Comparison of ENCODE assay signal across 8 mouse cellular contexts in genomic region chr2:83723921-83724826, GRCm38 (mm10). TPM values are rescaled to one million over a fixed set of nuclear protein-coding genes. Genes with fewer than 3 reads are reported as not detected.
DNase-seq lines count a peak whose midpoint lies in the region; ATAC-seq and TF ChIP-seq lines count a peak whose summit lies in the region.

Itgav (plus strand) TSS chr2:83724397.

- under 1% methylated on average over 58 of the region's 84 CpGs for WGBS in hindbrain, postnatal 0 days

- H3K27me3 ChIP-seq in hindbrain, postnatal 0 days (ENCODE audit: insufficient read depth, low read length): no peaks in the 10 kb centered on the region

- intact Hi-C loops in left cerebral cortex, adult 2 months (cut with DNase I): loop anchor here (1.0 to 2.0 kb wide), 4 partner anchors 21 to 79 kb away; partner anchors contain the start of gene Zc3h15

- no peaks in the 10 kb centered on the region for H3K4me1 ChIP-seq in hindbrain, postnatal 0 days (ENCODE audit: insufficient read depth, low read length)

- TF ChIP-seq CTCF in hindbrain, postnatal 0 days (IDR thresholded peaks at IDR 0.05; ENCODE audit: low read depth): peak; percentile 36; the same call in 1 of the 2 replicates
- TF ChIP-seq CTCF in left cerebral cortex, adult 2 months (IDR thresholded peaks at IDR 0.05): no peak

- peak within 1 kb of the TSS; percentile 72 for H3K9ac ChIP-seq in hindbrain, postnatal 0 days (replicated peaks; ENCODE audit: low read length)

- ATAC-seq in hindbrain, postnatal 0 days: peak; percentile 95

- peak within 1 kb of the TSS; percentile 85 for H3K27ac ChIP-seq in hindbrain, postnatal 0 days
- H3K27ac ChIP-seq in left cerebral cortex, adult 2 months: peak within 1 kb of the TSS; percentile 85

- H3K4me2 ChIP-seq in hindbrain, postnatal 0 days (ENCODE audit: low read depth, low read length): peak within 1 kb of the TSS; percentile 82

- H3K9me3 ChIP-seq in hindbrain, postnatal 0 days (ENCODE audit: low read length): no peaks in the 10 kb centered on the region

- H3K4me3 ChIP-seq in hindbrain, postnatal 0 days (ENCODE audit: low read length): peak within 1 kb of the TSS; percentile 83
- H3K4me3 ChIP-seq in left cerebral cortex, adult 2 months: peak within 1 kb of the TSS; percentile 52

- DNase-seq in R1 (ENCODE audit: low read depth, low spot score): peak; percentile 85
- peak; percentile 74 to 82 for DNase-seq in cerebellum, postnatal 36 days
- DNase-seq in gastrocnemius, postnatal 10 days: peak; percentile 92
- peak; percentile 76 for DNase-seq in hindbrain, postnatal 0 days (ENCODE audit: low spot score)
- DNase-seq in left cerebral cortex, adult 2 months (ENCODE audit: extremely low spot score in 1 of 2, low spot score in 2 of 2): peak; percentile 80 to 88
- peak; percentile 96 to 98 for DNase-seq in lung, postnatal 4 days
- peak; percentile 84 for DNase-seq in retina, postnatal 1 day
- DNase-seq in thymus, postnatal 4 days: peak; percentile 88

- no peaks in the 10 kb centered on the region for H3K36me3 ChIP-seq in hindbrain, postnatal 0 days (ENCODE audit: insufficient read depth, low read length)

RNA-seq across cellular contexts. Expression of gene Itgav, which starts in this region (rescaled TPM):
- 10 to 100 TPM; 63.7 to 76.4 TPM for total RNA-seq in gastrocnemius, postnatal 10 days (2021)
- 47.4 and 54.0 TPM in 2 replicates for total RNA-seq in hindbrain, postnatal 0 days (2014; rRNA removed)
- polyA plus RNA-seq in hindbrain, postnatal 0 days (2015; fragmentation: Nextera tagmentation; extraction: Ambion mirVana): 30.8 and 39.4 TPM in 2 replicates
- total RNA-seq in left cerebral cortex, adult 2 months (2021): 100 to 1,000 TPM; 135 to 149 TPM

Comparison
In these comparisons a context has a peak if more than half of its experiments do, and no peak if none do; other contexts are left out.
1. Peak in every context shown above with its lines: DNase-seq, ATAC-seq, H3K4me3 ChIP-seq and H3K27ac ChIP-seq.